Mouse (Mus musculus): ENCODE measurements at regions not wholly inside any gene's neighbourhood (a gene's known extent, or its start where the extent isn't known, plus 50 kb on each side); places are given as distances from the start of the nearest gene placed in this dataset.
"Not testable (repeated sequence)": the region's sequence is repeated elsewhere in the genome, so short reads cannot be mapped to it uniquely, and the experiment has no call there.

DNA sequence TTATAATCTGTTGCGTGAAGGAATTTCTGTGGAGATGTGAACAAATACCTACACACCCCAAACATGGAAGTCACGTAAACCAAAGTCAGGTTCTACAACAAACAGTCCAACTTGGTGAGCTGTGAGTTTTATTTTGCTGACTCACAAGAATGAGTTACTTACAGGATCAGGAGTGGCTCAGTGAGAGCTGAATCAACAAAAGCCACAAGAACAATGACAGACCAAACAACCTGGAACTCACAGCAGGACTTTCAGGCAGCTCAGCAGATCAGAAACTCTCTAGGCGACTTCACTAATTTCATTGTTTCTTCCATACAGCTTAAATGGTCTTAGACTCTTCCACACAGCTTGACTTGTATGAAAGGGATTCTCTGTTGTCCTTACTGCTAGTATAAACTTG, 254.4 kb upstream of the Lrrc4c start:
- Histone ChIP-seq H3K27ac (no peak overlapping the region), H3K9ac (no peak overlapping the region), H3K4me1 (no peaks in the 10 kb centered on the region), H3K4me2 (replicated peaks) (no peak overlapping the region), H3K27me3 (no peaks in the 10 kb centered on the region), H3K36me3 (no peaks in the 10 kb centered on the region), H3K9me3 (no peaks in the 10 kb centered on the region), H3K4me3 (no peak overlapping the region)
- 67% methylated on average over 3 of the region's 3 CpGs for WGBS
- no peak for ATAC-seq (ENCODE audit: low FRiP score, low read depth)

GRCm38 (mm10) chr2:96108451-96108850, 209.5 kb upstream of the Lrrc4c start:
- not testable (repeated sequence) for H3K36me3 ChIP-seq; H3K27me3 ChIP-seq; H3K9me3 ChIP-seq; H3K9ac ChIP-seq; H3K4me3 ChIP-seq; H3K4me2 ChIP-seq (replicated peaks); H3K4me1 ChIP-seq; ATAC-seq (ENCODE audit: low FRiP score, low read depth); H3K27ac ChIP-seq
- WGBS, result 78% methylated on average over 2 of the region's 2 CpGs

GRCm38 (mm10) chr2:96120081-96120480, 197.9 kb upstream of the Lrrc4c start:
- WGBS, result 89% methylated on average over 5 of the region's 5 CpGs
- Histone ChIP-seq H3K36me3 (no peaks in the 10 kb centered on the region), H3K4me2 (replicated peaks) (no peak overlapping the region), H3K4me1 (no peaks in the 10 kb centered on the region), H3K9me3 (no peaks in the 10 kb centered on the region), H3K27ac (no peak overlapping the region), H3K4me3 (no peak overlapping the region), H3K9ac (no peak overlapping the region), H3K27me3 (no peaks in the 10 kb centered on the region)
- no peak for ATAC-seq (ENCODE audit: low FRiP score, low read depth)

GRCm38 (mm10) chr2:96138570-96138969, 179.4 kb upstream of the Lrrc4c start:
- H3K27me3 ChIP-seq, result no peaks in the 10 kb centered on the region
- H3K4me1 ChIP-seq, result no peaks in the 10 kb centered on the region; the same call in 1 of the 2 replicates
- H3K9me3 ChIP-seq, result no peaks in the 10 kb centered on the region
- H3K9ac ChIP-seq, result no peak overlapping the region
- ATAC-seq (ENCODE audit: low FRiP score, low read depth), result peak; percentile 3; the same call in 1 of the 2 replicates
- H3K36me3 ChIP-seq, result no peaks in the 10 kb centered on the region
- H3K4me3 ChIP-seq, result no peak overlapping the region
- no peak overlapping the region for H3K4me2 ChIP-seq (replicated peaks)
- H3K27ac ChIP-seq, result no peak overlapping the region

DNA sequence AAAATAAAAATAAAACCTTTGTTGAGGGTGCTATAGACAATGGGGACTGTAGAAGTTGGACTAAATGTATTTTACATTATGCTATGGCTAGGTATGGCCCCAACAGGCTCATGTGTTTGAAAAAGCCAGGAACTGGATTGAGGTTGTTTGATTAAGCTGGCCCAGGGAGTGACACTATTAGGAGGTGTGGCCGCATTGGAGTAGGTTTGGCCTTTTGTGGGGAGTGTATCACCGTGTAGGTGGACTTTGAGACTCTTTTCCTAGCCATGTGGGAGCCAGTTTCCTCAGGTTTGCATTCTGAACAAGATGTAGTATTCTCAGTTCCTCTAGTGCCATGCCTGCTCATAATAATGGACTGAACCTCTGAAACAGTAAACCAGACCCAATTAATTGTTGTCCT, 162.7 kb upstream of the Lrrc4c start:
- no peaks in the 10 kb centered on the region for H3K4me1 ChIP-seq
- H3K27me3 ChIP-seq, result no peaks in the 10 kb centered on the region
- ATAC-seq (ENCODE audit: low FRiP score, low read depth), result no peak
- no peak overlapping the region for H3K27ac ChIP-seq
- 78% methylated on average over 2 of the region's 2 CpGs for WGBS
- no peaks in the 10 kb centered on the region for H3K36me3 ChIP-seq
- no peak overlapping the region for H3K4me3 ChIP-seq
- no peak overlapping the region for H3K4me2 ChIP-seq (replicated peaks)
- no peaks in the 10 kb centered on the region for H3K9me3 ChIP-seq
- H3K9ac ChIP-seq, result no peak overlapping the region

- no peak overlapping the region for H3K9ac ChIP-seq
- 74% methylated on average over 4 of the region's 4 CpGs for WGBS
- H3K4me3 ChIP-seq, result no peak overlapping the region
- no peak overlapping the region for H3K27ac ChIP-seq
- no peaks in the 10 kb centered on the region for H3K36me3 ChIP-seq
- no peak overlapping the region for H3K4me2 ChIP-seq (replicated peaks)
- no peaks in the 10 kb centered on the region for H3K4me1 ChIP-seq
- H3K9me3 ChIP-seq, result no peaks in the 10 kb centered on the region
- no peaks in the 10 kb centered on the region for H3K27me3 ChIP-seq
- ATAC-seq (ENCODE audit: low FRiP score, low read depth), result no peak
These were observed 151.3 kb upstream of the Lrrc4c start for GRCm38 (mm10) chr2:96166624-96167023.
